Mouse (Mus musculus) kidney, adult 2 months (tissue): ENCODE results near the gene Plaur.

Experiments
- CTCF ChIP-seq: fragments of 200-500 bp; conservative IDR thresholded peaks from 2 replicates; pipeline ENCODE4 v1.5.1; 2011; ENCODE audit warnings: low read depth, mild to moderate bottlenecking, control low read depth, low read length, moderate library complexity, mixed read lengths; ENCODE audit not compliant: insufficient read depth, insufficient read length
- POLR2A ChIP-seq: fragments of 200-500 bp; IDR thresholded peaks from one replicate; pipeline ENCODE4 v1.6.1; 2011; ENCODE audit warnings: low read depth, low read length, control low read depth

GRCm38 (mm10) chr7:24501492-24501891 is 39.2 kb downstream of the Plaur start:
- no peak for TF ChIP-seq POLR2A
- peak; percentile 31 for TF ChIP-seq CTCF
